Mouse (Mus musculus): ENCODE results near the gene Pirt.

Gene Pirt

GRCm38 (mm10) chr11:66946521-66946920 lies 34.7 kb downstream of the Pirt start:
- DNase-seq (ENCODE audit: low read depth, low spot score), result no peak

DNA sequence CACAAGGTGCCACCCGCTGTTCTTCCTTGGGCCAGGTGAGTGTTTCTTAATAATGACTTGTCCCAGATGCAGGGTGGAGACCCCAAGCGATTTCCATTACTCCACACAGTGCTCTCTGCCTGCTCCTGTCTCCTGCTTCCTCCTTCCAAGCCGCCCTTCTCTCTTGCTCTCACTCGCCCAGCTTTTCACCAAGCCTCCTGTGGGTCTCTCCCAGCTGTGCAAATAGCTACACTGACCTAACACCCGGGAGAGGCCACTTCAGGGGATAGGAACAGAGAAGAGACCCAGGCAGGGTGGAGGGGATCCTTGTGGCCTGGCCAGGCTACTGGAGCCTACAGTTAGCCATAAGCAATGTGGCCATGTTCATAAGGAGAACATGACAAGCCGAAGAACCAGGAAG lies 35.1 kb downstream of the Pirt start:
- no peak for DNase-seq (ENCODE audit: low read depth, low spot score)

DNA sequence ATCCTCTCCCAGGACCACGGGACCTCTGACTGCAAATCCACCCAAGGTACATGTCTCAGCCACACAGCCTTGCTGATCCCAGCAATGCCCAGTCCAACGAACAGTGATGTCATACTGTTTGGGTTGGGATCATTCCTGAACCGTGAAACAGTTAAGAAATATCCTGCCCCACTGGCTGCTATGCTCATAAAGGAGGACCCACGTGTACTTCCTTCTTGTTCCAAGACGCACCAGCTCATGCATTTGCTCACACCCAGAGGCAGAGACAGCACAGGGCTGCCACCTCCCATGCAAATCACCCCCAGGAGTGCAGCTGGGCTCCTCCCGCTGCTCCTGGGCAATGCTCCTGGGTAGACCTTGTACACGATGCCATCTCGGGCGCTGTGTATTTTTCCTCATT lies 44.5 kb downstream of the Pirt start, which contains the start of gene Tmem238l:
Tmem238l (plus strand) TSS at position 336 of the 400 bp plus-strand sequence.
- DNase-seq (ENCODE audit: low read depth, low spot score), result no peak

- no peak for DNase-seq (ENCODE audit: low read depth, low spot score)
These were observed 49.0 kb downstream of the Pirt start for GRCm38 (mm10) chr11:66960797-66961196.

GRCm38 (mm10) chr11:66961447-66962176 lies 49.8 kb downstream of the Pirt start:
- DNase-seq (ENCODE audit: low read depth, low spot score), result no peak

- no peak for DNase-seq (ENCODE audit: low read depth, low spot score)
These were observed 51.7 kb downstream of the Pirt start for GRCm38 (mm10) chr11:66963462-66963861.

DNA sequence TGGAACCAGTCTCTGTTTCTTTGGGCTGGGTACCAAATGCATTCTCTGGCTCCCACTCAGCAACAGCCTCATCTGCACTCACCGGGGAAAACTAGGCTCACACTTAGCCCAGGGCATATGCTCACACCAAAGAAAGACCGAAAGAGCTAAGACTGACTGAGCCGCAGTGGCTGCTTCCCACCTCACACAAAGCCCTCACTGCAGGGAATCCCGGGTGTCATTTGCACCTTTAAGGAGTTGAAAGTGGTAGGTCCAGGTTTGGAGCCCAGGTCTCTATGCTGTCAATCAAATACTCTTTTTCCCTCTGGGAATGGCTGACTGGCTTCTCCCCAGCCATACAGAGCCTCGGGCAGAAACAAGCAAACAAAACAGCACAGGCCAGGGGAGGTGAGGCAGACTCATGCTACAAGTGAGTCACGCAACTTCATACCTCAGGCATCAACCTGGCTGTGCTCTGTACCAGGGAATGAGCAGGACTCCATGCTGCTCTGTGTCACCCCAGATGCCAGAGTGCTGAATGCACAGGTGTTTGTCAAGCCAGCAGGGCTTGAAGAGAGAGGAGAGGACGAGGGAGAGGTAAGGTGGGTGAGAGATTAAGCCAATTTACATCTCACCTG lies 54.8 kb downstream of the Pirt start:
- no peak for DNase-seq (ENCODE audit: low read depth, low spot score)

- no peak for DNase-seq (ENCODE audit: low read depth, low spot score)
These were observed 56.8 kb downstream of the Pirt start for GRCm38 (mm10) chr11:66968575-66968974.

DNA sequence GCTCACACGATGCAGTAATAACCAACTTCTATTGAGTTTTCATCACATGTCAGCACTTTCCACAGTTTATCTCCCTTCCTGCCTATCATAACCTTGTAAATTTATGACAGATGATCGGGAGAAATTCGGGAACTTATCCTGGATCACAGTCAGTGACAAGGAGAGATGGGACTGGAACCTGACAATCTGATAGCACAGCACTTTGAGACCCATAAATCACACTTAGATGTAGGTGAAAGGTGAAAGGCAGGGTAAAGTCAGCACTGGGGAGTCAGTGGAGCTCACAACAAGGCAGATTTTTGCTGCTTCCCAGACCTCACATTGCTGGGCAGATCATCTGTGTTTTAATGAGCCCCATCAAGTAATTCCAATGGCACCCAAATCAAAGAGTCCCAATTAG lies 61.7 kb downstream of the Pirt start:
- no peak for DNase-seq (ENCODE audit: low read depth, low spot score)

DNA sequence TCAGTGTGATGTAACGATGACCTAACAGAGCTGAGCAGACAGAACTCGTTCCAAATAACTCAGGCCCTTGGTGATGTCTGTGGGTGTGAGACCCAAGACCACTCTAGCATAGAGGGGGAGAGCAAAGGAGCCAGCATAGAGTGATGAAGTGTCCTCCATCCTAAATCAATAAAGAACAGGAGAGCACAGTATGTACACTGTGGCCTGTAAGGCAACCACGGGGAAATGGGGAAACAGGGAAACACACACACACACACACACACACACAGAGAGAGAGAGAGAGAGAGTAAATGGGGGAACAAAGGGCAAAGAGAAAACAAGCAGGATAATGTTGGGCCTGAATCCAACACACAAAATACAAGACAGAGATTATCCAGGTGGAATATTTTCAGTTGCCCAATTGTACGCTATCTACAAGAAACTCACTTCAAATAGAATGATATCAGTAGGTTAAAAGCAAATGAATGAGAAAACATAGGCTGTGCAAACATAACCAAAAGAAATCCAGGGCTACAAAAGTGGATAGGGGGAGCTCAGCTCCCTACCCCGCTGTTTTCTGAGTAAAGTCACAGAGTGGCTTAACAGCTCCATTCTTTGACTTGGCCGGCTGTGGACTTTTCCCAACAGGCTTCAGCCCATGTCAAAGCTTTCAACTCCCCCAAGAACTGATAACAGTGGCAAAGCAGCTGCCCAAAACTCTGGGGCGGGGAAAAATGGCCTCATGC lies 64.0 kb downstream of the Pirt start:
- DNase-seq (ENCODE audit: low read depth, low spot score), result no peak

All from brain, adult 2 months (tissue).